Mouse (Mus musculus): ENCODE data around the gene Slc24a1. TPM values are rescaled to one million over a fixed set of nuclear protein-coding genes. Genes with fewer than 3 reads are reported as not detected.

Slc24a1 gene
- polyA plus RNA-seq, 1 experiment = 0.70 TPM

- H3K27me3 ChIP-seq (ENCODE audit: control insufficient read depth, insufficient read depth, low read length) = no peaks in the 10 kb centered on the region
- no peak overlapping the region for H3K27ac ChIP-seq (ENCODE audit: control insufficient read depth, insufficient read depth, low read depth, low read length)
- H3K4me3 ChIP-seq (ENCODE audit: control insufficient read depth, low read depth, low read length) = no peak overlapping the region
- TF ChIP-seq CTCF (IDR thresholded peaks at IDR 0.05; ENCODE audit: control insufficient read depth, insufficient read depth, insufficient replicate concordance, low read depth, low read length) (no peak), POLR2A (IDR thresholded peaks at IDR 0.05; ENCODE audit: control insufficient read depth, low read depth, low read length) (no peak)
- peaks cover 2% of the 10 kb centered on the region for H3K36me3 ChIP-seq (ENCODE audit: control insufficient read depth, insufficient read depth, low read length)
- H3K4me1 ChIP-seq (ENCODE audit: control insufficient read depth, insufficient read depth, low read length) = no peaks in the 10 kb centered on the region
These were observed 30.5 kb upstream of the Slc24a1 start for GRCm38 (mm10) chr9:64981904-64982303.

- H3K27ac ChIP-seq (ENCODE audit: control insufficient read depth, insufficient read depth, low read depth, low read length) = no peak overlapping the region
- no peak for TF ChIP-seq CTCF (IDR thresholded peaks at IDR 0.05; ENCODE audit: control insufficient read depth, insufficient read depth, insufficient replicate concordance, low read depth, low read length)
- TF ChIP-seq POLR2A (IDR thresholded peaks at IDR 0.05; ENCODE audit: control insufficient read depth, low read depth, low read length) = no peak
- no peaks in the 10 kb centered on the region for H3K27me3 ChIP-seq (ENCODE audit: control insufficient read depth, insufficient read depth, low read length)
- H3K4me1 ChIP-seq (ENCODE audit: control insufficient read depth, insufficient read depth, low read length) = no peaks in the 10 kb centered on the region
- peaks cover 3% of the 10 kb centered on the region for H3K36me3 ChIP-seq (ENCODE audit: control insufficient read depth, insufficient read depth, low read length)
- no peak overlapping the region for H3K4me3 ChIP-seq (ENCODE audit: control insufficient read depth, low read depth, low read length)
These were observed 29.1 kb upstream of the Slc24a1 start for GRCm38 (mm10) chr9:64980548-64980947.

GRCm38 (mm10) chr9:64960978-64961320 is 9.5 kb upstream of the Slc24a1 start:
- no peak for TF ChIP-seq POLR2A (IDR thresholded peaks at IDR 0.05; ENCODE audit: control insufficient read depth, low read depth, low read length)
- Histone ChIP-seq H3K36me3 (ENCODE audit: control insufficient read depth, insufficient read depth, low read length) (no peaks in the 10 kb centered on the region), H3K4me3 (ENCODE audit: control insufficient read depth, low read depth, low read length) (peak overlapping the region; percentile 100), H3K4me1 (ENCODE audit: control insufficient read depth, insufficient read depth, low read length) (peaks cover 8% of the 10 kb centered on the region), H3K27me3 (ENCODE audit: control insufficient read depth, insufficient read depth, low read length) (no peaks in the 10 kb centered on the region), H3K27ac (ENCODE audit: control insufficient read depth, insufficient read depth, low read depth, low read length) (peak overlapping the region; percentile 95)

GRCm38 (mm10) chr9:64960117-64960977 is 8.9 kb upstream of the Slc24a1 start, which contains the start of gene Ints14:
Gene Ints14, plus strand, starts transcription at chr9:64960905.
- no peaks in the 10 kb centered on the region for H3K36me3 ChIP-seq (ENCODE audit: control insufficient read depth, insufficient read depth, low read length)
- H3K4me3 ChIP-seq (ENCODE audit: control insufficient read depth, low read depth, low read length) = peak within 1 kb of the TSS; percentile 100
- peak within 1 kb of the TSS; percentile 95 for H3K27ac ChIP-seq (ENCODE audit: control insufficient read depth, insufficient read depth, low read depth, low read length)
- H3K4me1 ChIP-seq (ENCODE audit: control insufficient read depth, insufficient read depth, low read length) = peaks cover 8% of the 10 kb centered on the region
- H3K27me3 ChIP-seq (ENCODE audit: control insufficient read depth, insufficient read depth, low read length) = no peaks in the 10 kb centered on the region
- peak; percentile 98 for TF ChIP-seq POLR2A (IDR thresholded peaks at IDR 0.05; ENCODE audit: control insufficient read depth, low read depth, low read length)
- peak; percentile 77 for TF ChIP-seq CTCF (IDR thresholded peaks at IDR 0.05; ENCODE audit: control insufficient read depth, insufficient read depth, insufficient replicate concordance, low read depth, low read length)

- Histone ChIP-seq H3K27me3 (ENCODE audit: control insufficient read depth, insufficient read depth, low read length) (no peaks in the 10 kb centered on the region), H3K4me1 (ENCODE audit: control insufficient read depth, insufficient read depth, low read length) (peaks cover 8% of the 10 kb centered on the region), H3K36me3 (ENCODE audit: control insufficient read depth, insufficient read depth, low read length) (no peaks in the 10 kb centered on the region), H3K27ac (ENCODE audit: control insufficient read depth, insufficient read depth, low read depth, low read length) (no peak overlapping the region), H3K4me3 (ENCODE audit: control insufficient read depth, low read depth, low read length) (no peak overlapping the region)
- TF ChIP-seq CTCF (IDR thresholded peaks at IDR 0.05; ENCODE audit: control insufficient read depth, insufficient read depth, insufficient replicate concordance, low read depth, low read length) (no peak), POLR2A (IDR thresholded peaks at IDR 0.05; ENCODE audit: control insufficient read depth, low read depth, low read length) (no peak)
These were observed 5.9 kb upstream of the Slc24a1 start for GRCm38 (mm10) chr9:64957276-64957675.

GRCm38 (mm10) chr9:64956337-64956736 is 4.9 kb upstream of the Slc24a1 start:
- Histone ChIP-seq H3K27me3 (ENCODE audit: control insufficient read depth, insufficient read depth, low read length) (no peaks in the 10 kb centered on the region), H3K4me1 (ENCODE audit: control insufficient read depth, insufficient read depth, low read length) (peaks cover 7% of the 10 kb centered on the region), H3K27ac (ENCODE audit: control insufficient read depth, insufficient read depth, low read depth, low read length) (no peak overlapping the region; the same call in 1 of the 2 replicates), H3K36me3 (ENCODE audit: control insufficient read depth, insufficient read depth, low read length) (no peaks in the 10 kb centered on the region), H3K4me3 (ENCODE audit: control insufficient read depth, low read depth, low read length) (no peak overlapping the region; the same call in 1 of the 2 replicates)
- no peak for TF ChIP-seq CTCF (IDR thresholded peaks at IDR 0.05; ENCODE audit: control insufficient read depth, insufficient read depth, insufficient replicate concordance, low read depth, low read length)
- no peak for TF ChIP-seq POLR2A (IDR thresholded peaks at IDR 0.05; ENCODE audit: control insufficient read depth, low read depth, low read length)

- TF ChIP-seq CTCF (IDR thresholded peaks at IDR 0.05; ENCODE audit: control insufficient read depth, insufficient read depth, insufficient replicate concordance, low read depth, low read length) (no peak), POLR2A (IDR thresholded peaks at IDR 0.05; ENCODE audit: control insufficient read depth, low read depth, low read length) (no peak)
- no peak overlapping the region for H3K27ac ChIP-seq (ENCODE audit: control insufficient read depth, insufficient read depth, low read depth, low read length)
These were observed 1.8 kb upstream of the Slc24a1 start for GRCm38 (mm10) chr9:64953190-64953589.

More at GRCm38 (mm10) chr9:64953190-64953589, 1.8 kb upstream of the Slc24a1 start:
- Histone ChIP-seq H3K36me3 (ENCODE audit: control insufficient read depth, insufficient read depth, low read length) (no peaks in the 10 kb centered on the region), H3K4me1 (ENCODE audit: control insufficient read depth, insufficient read depth, low read length) (peaks cover 16% of the 10 kb centered on the region), H3K4me3 (ENCODE audit: control insufficient read depth, low read depth, low read length) (no peak overlapping the region), H3K27me3 (ENCODE audit: control insufficient read depth, insufficient read depth, low read length) (no peaks in the 10 kb centered on the region)
